Mouse (Mus musculus): ENCODE measurements around the gene Unc13d.
"Not testable (repeated sequence)": the region's sequence is repeated elsewhere in the genome, so short reads cannot be mapped to it uniquely, and the experiment has no call there.

Gene Unc13d

GRCm38 (mm10) chr11:116077446-116078204 lies at the start of gene Unc13d:
Gene Unc13d, minus strand, starts transcription at chr11:116077961.
- no peak for DNase-seq (ENCODE audit: low read depth, low spot score)

DNA sequence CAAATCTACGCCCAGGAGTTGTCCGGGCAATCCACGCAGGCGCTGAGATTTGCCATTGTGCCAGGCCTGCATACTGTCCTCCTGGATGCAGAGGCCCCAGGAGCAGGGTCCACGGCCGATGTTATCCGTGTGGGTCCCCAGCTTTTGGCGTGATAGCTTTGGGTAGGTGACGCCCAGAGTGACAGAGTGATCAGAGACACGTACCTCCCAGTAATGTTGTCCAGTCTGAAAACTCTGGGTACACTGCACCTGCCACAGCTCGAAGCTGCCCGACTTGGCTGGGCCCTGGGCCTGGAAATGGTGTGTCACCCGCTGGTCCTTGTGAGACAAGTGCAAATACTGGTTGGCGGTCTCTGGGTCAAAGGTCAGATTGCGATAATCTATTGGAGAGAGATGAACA lies 48.5 kb upstream of the Unc13d start:
- no peak for DNase-seq (ENCODE audit: low read depth, low spot score)

GRCm38 (mm10) chr11:116121731-116122245 lies 44.0 kb upstream of the Unc13d start:
- DNase-seq (ENCODE audit: low read depth, low spot score) = not testable (repeated sequence)

- no peak for DNase-seq (ENCODE audit: low read depth, low spot score)
Measured at GRCm38 (mm10) chr11:116117819-116118218, 40.1 kb upstream of the Unc13d start.

DNA sequence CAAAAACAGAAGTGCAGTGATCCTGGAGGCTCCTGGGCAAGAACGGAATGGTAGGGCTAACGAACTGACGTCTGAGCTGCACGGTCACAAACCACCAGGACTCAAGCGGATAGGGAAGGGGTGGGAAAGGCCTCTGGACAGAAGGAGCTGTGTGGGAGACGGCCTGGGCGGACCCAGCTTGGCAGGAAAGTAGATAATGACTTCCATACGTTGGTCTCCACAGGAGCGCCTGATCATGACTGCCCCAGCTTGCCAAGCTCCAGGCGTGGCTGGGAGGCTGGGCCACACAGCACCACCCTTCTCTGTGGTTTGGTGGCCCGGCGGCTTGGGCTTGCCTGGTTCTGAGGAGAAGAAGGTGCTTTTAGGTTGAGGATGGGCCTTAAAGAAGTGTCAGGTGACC lies 39.5 kb upstream of the Unc13d start:
- no peak for DNase-seq (ENCODE audit: low read depth, low spot score)

GRCm38 (mm10) chr11:116111611-116112203 lies 33.9 kb upstream of the Unc13d start:
- no peak for DNase-seq (ENCODE audit: low read depth, low spot score)

- DNase-seq (ENCODE audit: low read depth, low spot score) = no peak
Measured at GRCm38 (mm10) chr11:116111067-116111466, 33.3 kb upstream of the Unc13d start.

GRCm38 (mm10) chr11:116110540-116110939 lies 32.8 kb upstream of the Unc13d start:
- DNase-seq (ENCODE audit: low read depth, low spot score) = no peak

GRCm38 (mm10) chr11:116110131-116110530 lies 32.4 kb upstream of the Unc13d start:
- DNase-seq (ENCODE audit: low read depth, low spot score) = no peak

DNA sequence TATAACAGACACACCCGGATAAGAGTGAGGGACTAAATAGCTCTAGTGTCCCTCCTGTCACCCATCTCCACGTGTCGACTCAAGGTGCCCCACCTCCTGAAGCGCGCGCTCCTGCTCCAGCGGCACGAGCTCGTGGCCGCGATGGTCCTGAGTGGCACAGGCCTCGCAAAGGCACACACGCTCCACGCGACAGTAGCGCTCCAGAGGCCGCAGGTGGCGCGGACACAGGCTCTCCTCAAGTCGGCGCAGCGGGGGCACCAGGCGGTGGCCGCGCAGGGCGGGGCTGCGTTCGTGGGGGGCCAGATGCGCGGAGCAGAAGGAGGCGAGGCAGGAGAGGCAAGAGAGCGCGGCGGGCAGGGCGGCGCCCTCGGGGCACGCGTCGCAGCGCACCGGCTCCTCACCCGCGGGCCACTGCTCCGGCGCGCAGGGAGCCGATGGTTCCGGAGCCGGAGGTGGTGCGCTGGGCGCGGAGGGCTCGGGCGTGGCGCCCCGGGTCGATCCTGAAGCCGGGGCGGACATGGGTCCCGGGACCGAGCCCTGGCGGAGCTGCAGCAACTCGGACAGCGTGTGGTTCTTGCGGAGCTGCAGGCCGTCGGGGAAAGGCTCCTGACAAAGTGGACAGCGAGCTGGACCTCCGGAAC lies 31.8 kb upstream of the Unc13d start:
- DNase-seq (ENCODE audit: low read depth, low spot score) = no peak

- no peak for DNase-seq (ENCODE audit: low read depth, low spot score)
Measured at GRCm38 (mm10) chr11:116108464-116109137, 30.8 kb upstream of the Unc13d start.

GRCm38 (mm10) chr11:116107777-116108285 lies 30.1 kb upstream of the Unc13d start:
- DNase-seq (ENCODE audit: low read depth, low spot score) = no peak

- DNase-seq (ENCODE audit: low read depth, low spot score) = no peak
Measured at GRCm38 (mm10) chr11:116106963-116107776, 29.4 kb upstream of the Unc13d start.

GRCm38 (mm10) chr11:116106154-116106962 lies 28.6 kb upstream of the Unc13d start:
- no peak for DNase-seq (ENCODE audit: low read depth, low spot score)

DNA sequence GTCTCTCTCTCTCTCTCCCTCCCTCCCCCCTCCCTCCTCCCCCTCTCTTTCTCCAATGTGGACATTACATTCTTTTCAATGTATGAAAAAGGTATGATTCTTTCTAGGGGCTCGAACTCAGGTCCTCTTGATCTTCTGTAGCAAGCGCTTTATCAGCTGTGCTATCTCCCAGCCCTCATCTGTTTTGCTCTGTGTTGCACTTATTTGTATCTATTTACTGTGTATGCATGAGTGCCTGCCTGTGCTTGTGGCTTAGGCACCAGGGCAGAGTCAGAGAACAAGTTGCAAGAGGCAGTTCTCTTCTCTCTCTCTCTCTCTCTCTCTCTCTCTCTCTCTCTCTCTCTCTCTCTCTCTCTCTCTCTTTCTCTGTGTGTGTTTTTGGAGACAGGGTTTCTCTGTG lies 27.3 kb upstream of the Unc13d start:
- DNase-seq (ENCODE audit: low read depth, low spot score) = no peak

- no peak for DNase-seq (ENCODE audit: low read depth, low spot score)
Measured at GRCm38 (mm10) chr11:116104006-116104646, 26.4 kb upstream of the Unc13d start.

GRCm38 (mm10) chr11:116103572-116103971 lies 25.8 kb upstream of the Unc13d start:
- DNase-seq (ENCODE audit: low read depth, low spot score) = no peak

- DNase-seq (ENCODE audit: low read depth, low spot score) = no peak
Measured at GRCm38 (mm10) chr11:116102472-116102871, 24.7 kb upstream of the Unc13d start.

- no peak for DNase-seq (ENCODE audit: low read depth, low spot score)
Measured at GRCm38 (mm10) chr11:116101931-116102381, 24.2 kb upstream of the Unc13d start.

All from embryo, embryonic 11.5 days (tissue).